Mouse (Mus musculus) forebrain, embryonic 12.5 days (tissue): Measurements from ENCODE around the gene 1700016C15Rik. TPM values are rescaled to one million over a fixed set of nuclear protein-coding genes. Genes with fewer than 3 reads are reported as not detected.
A peak's percentile ranks its signal among the peaks of the same experiment; 100 is the strongest.

Experiments
- ATAC-seq: fragments of 200-750 bp; cut with Nextera tagmentation; 2 replicates; pipeline ENCODE4 v1.8.0; 2017; ENCODE audit warnings: moderate TSS enrichment; ENCODE audit not compliant: low FRiP score
- H3K27ac ChIP-seq: fragments of 300-500 bp; sonication (generic); 2 replicates; pipeline ENCODE4 v1.5.1; 2016; ENCODE audit warnings: mild to moderate bottlenecking
- H3K27me3 ChIP-seq: fragments of 300-500 bp; sonication (generic); 2 replicates; pipeline ENCODE4 v1.6.1; 2016; ENCODE audit warnings: mild to moderate bottlenecking
- H3K36me3 ChIP-seq: fragments of 300-500 bp; sonication (generic); replicated peaks from 2 replicates; pipeline ENCODE4 v1.6.1; 2016; ENCODE audit warnings: mild to moderate bottlenecking
- H3K4me1 ChIP-seq: fragments of 300-500 bp; sonication (generic); 2 replicates; pipeline ENCODE4 v1.6.1; 2016
- H3K4me2 ChIP-seq: fragments of 300-500 bp; sonication (generic); 2 replicates; pipeline ENCODE4 v1.6.1; 2016; ENCODE audit warnings: mild to moderate bottlenecking, moderate library complexity
- H3K4me3 ChIP-seq: fragments of 300-500 bp; sonication (generic); replicated peaks from 2 replicates; pipeline ENCODE4 v1.5.1; 2016; ENCODE audit warnings: mild to moderate bottlenecking
- H3K9ac ChIP-seq: fragments of 300-500 bp; sonication (generic); 2 replicates; pipeline ENCODE4 v1.6.1; 2016; ENCODE audit warnings: mild to moderate bottlenecking
- H3K9me3 ChIP-seq: fragments of 300-500 bp; sonication (generic); 2 replicates; pipeline ENCODE4 v1.6.1; 2016
- WGBS: fragments of 180-500 bp; shearing (Covaris S2); methylation state at CpG from one replicate; pipeline ENCODE4 v1.1.7; 2016; 5-methylcytosine and 5-hydroxymethylcytosine counted together
- polyA plus RNA-seq: library from polyadenylated mRNA; unstranded; fragments of >200 nt; fragmentation: Nextera tagmentation; extraction: Ambion mirVana; gene quantifications from 2 replicates; pipeline ENCODE4 v1.2.1, GENCODE M21; 2016

1700016C15Rik gene
- polyA plus RNA-seq, 1 experiment from 2014 or later, result not detected

GRCm38 (mm10) chr1:177719029-177719427 is 10.6 kb upstream of the 1700016C15Rik start:
- Histone ChIP-seq H3K4me2 (no peak overlapping the region), H3K27me3 (peaks cover 19% of the 10 kb centered on the region), H3K9ac (no peak overlapping the region), H3K27ac (no peak overlapping the region), H3K36me3 (no peaks in the 10 kb centered on the region), H3K4me3 (no peak overlapping the region), H3K9me3 (no peaks in the 10 kb centered on the region), H3K4me1 (no peaks in the 10 kb centered on the region; the same call in 1 of the 2 replicates)
- WGBS, result 72% methylated on average over 3 of the region's 3 CpGs
- peak; percentile 69 for ATAC-seq

- WGBS, result 80% methylated on average over 4 of the region's 4 CpGs
- H3K9me3 ChIP-seq, result no peaks in the 10 kb centered on the region
- no peak overlapping the region for H3K9ac ChIP-seq
- H3K4me1 ChIP-seq, result no peaks in the 10 kb centered on the region
- H3K27me3 ChIP-seq, result peaks cover 8% of the 10 kb centered on the region
- H3K27ac ChIP-seq, result no peak overlapping the region
- ATAC-seq, result no peak
- H3K4me2 ChIP-seq, result no peak overlapping the region
- no peak overlapping the region for H3K4me3 ChIP-seq
- H3K36me3 ChIP-seq, result no peaks in the 10 kb centered on the region
Observed at GRCm38 (mm10) chr1:177723786-177724185, 5.8 kb upstream of the 1700016C15Rik start.

- no peak overlapping the region for H3K4me2 ChIP-seq
- ATAC-seq, result no peak
- no peaks in the 10 kb centered on the region; the same call in 1 of the 2 replicates for H3K4me1 ChIP-seq
- H3K27me3 ChIP-seq, result peaks cover 3% of the 10 kb centered on the region; the same call in 1 of the 2 replicates
- H3K9me3 ChIP-seq, result peaks cover 9% of the 10 kb centered on the region; the same call in 1 of the 2 replicates
- no peak overlapping the region for H3K9ac ChIP-seq
- H3K27ac ChIP-seq, result no peak overlapping the region
- H3K4me3 ChIP-seq, result no peak overlapping the region
- H3K36me3 ChIP-seq, result no peaks in the 10 kb centered on the region
- 84% methylated on average over 5 of the region's 5 CpGs for WGBS
Observed at GRCm38 (mm10) chr1:177726870-177727269, 2.7 kb upstream of the 1700016C15Rik start.

GRCm38 (mm10) chr1:177727883-177728525 is 1.6 kb upstream of the 1700016C15Rik start:
- H3K27ac ChIP-seq, result no peak overlapping the region
- no peak for ATAC-seq
- no peaks in the 10 kb centered on the region; the same call in 1 of the 2 replicates for H3K4me1 ChIP-seq
- H3K4me3 ChIP-seq, result no peak overlapping the region
- H3K27me3 ChIP-seq, result peaks cover 3% of the 10 kb centered on the region; the same call in 1 of the 2 replicates
- H3K9me3 ChIP-seq, result peaks cover 11% of the 10 kb centered on the region; the same call in 1 of the 2 replicates
- H3K36me3 ChIP-seq, result no peaks in the 10 kb centered on the region
- no peak overlapping the region for H3K9ac ChIP-seq
- WGBS, result 88% methylated on average over 3 of the region's 3 CpGs
- no peak overlapping the region for H3K4me2 ChIP-seq

- Histone ChIP-seq H3K4me3 (no peak overlapping the region), H3K4me1 (no peaks in the 10 kb centered on the region; the same call in 1 of the 2 replicates), H3K27ac (no peak overlapping the region), H3K4me2 (no peak overlapping the region), H3K9ac (no peak overlapping the region), H3K9me3 (peaks cover 11% of the 10 kb centered on the region; the same call in 1 of the 2 replicates), H3K27me3 (no peaks in the 10 kb centered on the region), H3K36me3 (no peaks in the 10 kb centered on the region)
- ATAC-seq, result no peak
- 93% methylated on average over 3 of the region's 3 CpGs for WGBS
Observed at GRCm38 (mm10) chr1:177731973-177732372, 2.4 kb downstream of the 1700016C15Rik start.

- H3K36me3 ChIP-seq, result no peaks in the 10 kb centered on the region
- 74% methylated on average over 6 of the region's 6 CpGs for WGBS
- H3K9me3 ChIP-seq, result no peaks in the 10 kb centered on the region
- no peak overlapping the region for H3K4me2 ChIP-seq
- no peak overlapping the region for H3K27ac ChIP-seq
- ATAC-seq, result no peak
- no peaks in the 10 kb centered on the region for H3K4me1 ChIP-seq
- H3K9ac ChIP-seq, result no peak overlapping the region
- no peaks in the 10 kb centered on the region for H3K27me3 ChIP-seq
- H3K4me3 ChIP-seq, result no peak overlapping the region
Observed at GRCm38 (mm10) chr1:177737505-177738105, 8.0 kb downstream of the 1700016C15Rik start.

GRCm38 (mm10) chr1:177740707-177741106 is 11.1 kb downstream of the 1700016C15Rik start:
- H3K4me2 ChIP-seq, result no peak overlapping the region
- WGBS, result 88% methylated on average over 1 of the region's 1 CpGs
- no peaks in the 10 kb centered on the region for H3K9me3 ChIP-seq
- H3K27ac ChIP-seq, result no peak overlapping the region
- H3K9ac ChIP-seq, result no peak overlapping the region
- H3K4me3 ChIP-seq, result no peak overlapping the region
- no peaks in the 10 kb centered on the region for H3K27me3 ChIP-seq
- H3K36me3 ChIP-seq, result no peaks in the 10 kb centered on the region
- no peak for ATAC-seq
- H3K4me1 ChIP-seq, result no peaks in the 10 kb centered on the region

DNA sequence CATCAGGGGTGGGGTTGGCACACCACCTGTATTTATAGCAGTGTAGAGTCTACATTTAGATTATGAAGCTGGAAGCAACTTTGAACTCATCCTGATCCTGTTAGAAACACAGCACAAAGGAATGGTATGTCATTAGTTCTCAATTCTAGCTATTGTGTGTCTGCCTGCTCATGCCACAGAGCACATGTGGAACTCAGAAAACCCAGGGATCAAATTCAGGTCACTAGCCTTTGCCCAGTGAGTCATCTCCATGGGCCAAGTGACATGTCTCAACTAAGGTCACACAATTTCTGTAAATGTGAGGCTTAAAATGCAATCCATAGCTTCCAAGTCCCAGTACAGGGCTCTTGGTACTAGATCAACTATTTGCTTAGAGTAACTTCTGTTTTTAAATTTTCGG is 12.5 kb downstream of the 1700016C15Rik start:
- Histone ChIP-seq H3K9me3 (no peaks in the 10 kb centered on the region), H3K36me3 (no peaks in the 10 kb centered on the region), H3K4me1 (no peaks in the 10 kb centered on the region), H3K4me3 (no peak overlapping the region), H3K4me2 (no peak overlapping the region), H3K27me3 (no peaks in the 10 kb centered on the region), H3K27ac (no peak overlapping the region), H3K9ac (no peak overlapping the region)
- WGBS, result 92% methylated on average over 1 of the region's 1 CpGs
- no peak for ATAC-seq

- no peaks in the 10 kb centered on the region for H3K36me3 ChIP-seq
- no peak overlapping the region for H3K27ac ChIP-seq
- 81% methylated on average over 7 of the region's 7 CpGs for WGBS
- H3K9ac ChIP-seq, result no peak overlapping the region
- H3K4me3 ChIP-seq, result no peak overlapping the region
- ATAC-seq, result no peak
- H3K4me2 ChIP-seq, result no peak overlapping the region
- no peaks in the 10 kb centered on the region for H3K27me3 ChIP-seq
- no peaks in the 10 kb centered on the region for H3K4me1 ChIP-seq
- H3K9me3 ChIP-seq, result peaks cover 11% of the 10 kb centered on the region
Observed at GRCm38 (mm10) chr1:177744521-177745325, 15.1 kb downstream of the 1700016C15Rik start.

GRCm38 (mm10) chr1:177747869-177748540 is 18.4 kb downstream of the 1700016C15Rik start:
- H3K4me1 ChIP-seq, result no peaks in the 10 kb centered on the region
- H3K36me3 ChIP-seq, result 0 out of 2 replicates have a peak, but pooled peaks cover 7% of the 10 kb centered on the region
- WGBS, result 94% methylated on average over 6 of the region's 6 CpGs
- H3K27me3 ChIP-seq, result no peaks in the 10 kb centered on the region
- H3K4me3 ChIP-seq, result no peak overlapping the region
- H3K27ac ChIP-seq, result no peak overlapping the region
- no peak for ATAC-seq
- H3K9ac ChIP-seq, result no peak overlapping the region
- peaks cover 26% of the 10 kb centered on the region for H3K9me3 ChIP-seq
- no peak overlapping the region for H3K4me2 ChIP-seq

DNA sequence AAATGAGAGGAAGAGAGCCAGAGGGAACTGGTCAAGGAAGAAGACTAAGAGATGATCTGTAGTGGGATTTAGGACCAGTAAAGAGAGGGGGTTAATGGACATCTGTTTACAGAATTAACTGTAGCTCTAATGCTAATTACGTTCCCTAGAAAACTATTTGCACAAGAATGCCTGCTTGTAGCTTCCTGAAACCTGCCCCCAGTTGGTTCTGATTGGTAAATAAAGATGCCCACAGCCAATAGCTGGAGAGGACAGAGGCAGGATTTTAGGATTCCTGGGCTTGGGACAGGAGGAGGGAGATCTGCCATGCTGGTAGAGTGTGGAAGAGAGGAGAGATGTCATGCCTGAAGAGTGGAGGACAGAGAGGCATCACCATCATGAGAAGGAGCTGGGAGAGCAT is 23.9 kb downstream of the 1700016C15Rik start:
- H3K36me3 ChIP-seq, result 0 out of 2 replicates have a peak, but pooled peaks cover 7% of the 10 kb centered on the region
- ATAC-seq, result no peak
- 50% methylated on average over 1 of the region's 1 CpGs for WGBS

GRCm38 (mm10) chr1:177757249-177757648 is 27.6 kb downstream of the 1700016C15Rik start:
- Histone ChIP-seq H3K27ac (no peak overlapping the region), H3K36me3 (no peaks in the 10 kb centered on the region), H3K9me3 (no peaks in the 10 kb centered on the region), H3K4me3 (no peak overlapping the region), H3K4me1 (no peaks in the 10 kb centered on the region), H3K4me2 (no peak overlapping the region), H3K27me3 (no peaks in the 10 kb centered on the region), H3K9ac (no peak overlapping the region)
- ATAC-seq, result no peak
- WGBS, result 90% methylated on average over 5 of the region's 5 CpGs

More for the DNA sequence above, 23.9 kb downstream of the 1700016C15Rik start:
- Histone ChIP-seq H3K27me3 (no peaks in the 10 kb centered on the region), H3K9me3 (peaks cover 23% of the 10 kb centered on the region), H3K4me1 (no peaks in the 10 kb centered on the region), H3K27ac (no peak overlapping the region), H3K4me3 (no peak overlapping the region), H3K4me2 (no peak overlapping the region), H3K9ac (no peak overlapping the region)
